Mouse (Mus musculus): ENCODE measurements at regions not wholly inside any gene's neighbourhood (a gene's known extent, or its start where the extent isn't known, plus 50 kb on each side); places are given as distances from the start of the nearest gene placed in this dataset.
A peak's percentile ranks its signal among the peaks of the same experiment; 100 is the strongest.

- ATAC-seq (replicated peaks): no peak
- WGBS: 80% methylated on average over 2 of the region's 2 CpGs
Observed at GRCm38 (mm10) chr10:66433490-66433889, 662.4 kb upstream of the Jmjd1c start.

GRCm38 (mm10) chr10:66470684-66471083 lies 625.2 kb upstream of the Jmjd1c start:
- peak; percentile 67; the same call in 1 of the 2 replicates for ATAC-seq (replicated peaks)
- no peaks in the 10 kb centered on the region for H3K9me3 ChIP-seq
- peaks cover 9% of the 10 kb centered on the region for H3K4me1 ChIP-seq
- 7% methylated on average over 4 of the region's 4 CpGs for WGBS
- H3K4me3 ChIP-seq: no peak overlapping the region
- H3K27ac ChIP-seq (replicated peaks): no peak overlapping the region
- H3K4me2 ChIP-seq (replicated peaks): peak overlapping the region; percentile 28; the same call in 1 of the 2 replicates
- no peaks in the 10 kb centered on the region for H3K36me3 ChIP-seq
- H3K27me3 ChIP-seq: no peaks in the 10 kb centered on the region
- no peak overlapping the region for H3K9ac ChIP-seq (replicated peaks)

More at GRCm38 (mm10) chr10:66433490-66433889, 662.4 kb upstream of the Jmjd1c start:
- Histone ChIP-seq H3K9me3 (no peaks in the 10 kb centered on the region), H3K27ac (replicated peaks) (no peak overlapping the region), H3K36me3 (no peaks in the 10 kb centered on the region), H3K4me1 (no peaks in the 10 kb centered on the region), H3K27me3 (no peaks in the 10 kb centered on the region), H3K9ac (replicated peaks) (no peak overlapping the region), H3K4me2 (replicated peaks) (no peak overlapping the region), H3K4me3 (no peak overlapping the region)

- Histone ChIP-seq H3K9ac (replicated peaks) (no peak overlapping the region), H3K36me3 (no peaks in the 10 kb centered on the region), H3K27me3 (no peaks in the 10 kb centered on the region), H3K27ac (replicated peaks) (no peak overlapping the region), H3K4me1 (peaks cover 9% of the 10 kb centered on the region), H3K4me3 (no peak overlapping the region), H3K4me2 (replicated peaks) (no peak overlapping the region), H3K9me3 (no peaks in the 10 kb centered on the region)
- no peak for ATAC-seq (replicated peaks)
- WGBS: 86% methylated on average over 4 of the region's 4 CpGs
Observed at GRCm38 (mm10) chr10:66472038-66472437, 623.9 kb upstream of the Jmjd1c start.

- Histone ChIP-seq H3K27me3 (no peaks in the 10 kb centered on the region), H3K4me2 (replicated peaks) (no peak overlapping the region), H3K9ac (replicated peaks) (no peak overlapping the region), H3K4me3 (no peak overlapping the region), H3K27ac (replicated peaks) (no peak overlapping the region), H3K9me3 (no peaks in the 10 kb centered on the region), H3K36me3 (no peaks in the 10 kb centered on the region), H3K4me1 (peaks cover 7% of the 10 kb centered on the region)
- ATAC-seq (replicated peaks): no peak
- WGBS: 93% methylated on average over 1 of the region's 1 CpGs
Observed at GRCm38 (mm10) chr10:66475187-66475735, 620.7 kb upstream of the Jmjd1c start.

- 88% methylated on average over 5 of the region's 5 CpGs for WGBS
- Histone ChIP-seq H3K4me2 (replicated peaks) (no peak overlapping the region), H3K36me3 (no peaks in the 10 kb centered on the region), H3K27ac (replicated peaks) (no peak overlapping the region), H3K9me3 (no peaks in the 10 kb centered on the region), H3K27me3 (no peaks in the 10 kb centered on the region), H3K4me1 (no peaks in the 10 kb centered on the region), H3K4me3 (no peak overlapping the region), H3K9ac (replicated peaks) (no peak overlapping the region)
- ATAC-seq (replicated peaks): no peak
Observed at GRCm38 (mm10) chr10:66490871-66491270, 605.1 kb upstream of the Jmjd1c start.

- H3K36me3 ChIP-seq: no peaks in the 10 kb centered on the region
- 71% methylated on average over 10 of the region's 10 CpGs for WGBS
- H3K9ac ChIP-seq (replicated peaks): no peak overlapping the region
- no peak overlapping the region for H3K4me3 ChIP-seq
- no peaks in the 10 kb centered on the region for H3K9me3 ChIP-seq
- H3K27ac ChIP-seq (replicated peaks): no peak overlapping the region
- ATAC-seq (replicated peaks): no peak
- H3K27me3 ChIP-seq: no peaks in the 10 kb centered on the region
- H3K4me1 ChIP-seq: no peaks in the 10 kb centered on the region
- H3K4me2 ChIP-seq (replicated peaks): no peak overlapping the region
Observed at GRCm38 (mm10) chr10:66491850-66492249, 604.1 kb upstream of the Jmjd1c start.

- Histone ChIP-seq H3K27me3 (no peaks in the 10 kb centered on the region), H3K36me3 (no peaks in the 10 kb centered on the region), H3K27ac (replicated peaks) (no peak overlapping the region), H3K9ac (replicated peaks) (no peak overlapping the region), H3K4me2 (replicated peaks) (no peak overlapping the region), H3K9me3 (no peaks in the 10 kb centered on the region), H3K4me3 (no peak overlapping the region), H3K4me1 (no peaks in the 10 kb centered on the region)
- ATAC-seq (replicated peaks): no peak
- 61% methylated on average over 5 of the region's 5 CpGs for WGBS
Observed at GRCm38 (mm10) chr10:66539846-66540245, 556.1 kb upstream of the Jmjd1c start.

- 0 out of 2 replicates have a peak, but pooled peaks cover 16% of the 10 kb centered on the region for H3K4me1 ChIP-seq
- no peaks in the 10 kb centered on the region for H3K27me3 ChIP-seq
- peak; percentile 91 for ATAC-seq (replicated peaks)
- H3K4me3 ChIP-seq: no peak overlapping the region
- H3K9ac ChIP-seq (replicated peaks): no peak overlapping the region
- WGBS: 7% methylated on average over 2 of the region's 2 CpGs
- H3K4me2 ChIP-seq (replicated peaks): no peak overlapping the region
- H3K27ac ChIP-seq (replicated peaks): no peak overlapping the region
- no peaks in the 10 kb centered on the region for H3K9me3 ChIP-seq
- no peaks in the 10 kb centered on the region for H3K36me3 ChIP-seq
Observed at GRCm38 (mm10) chr10:66546656-66547055, 549.3 kb upstream of the Jmjd1c start.

GRCm38 (mm10) chr10:66547660-66548059 lies 548.3 kb upstream of the Jmjd1c start:
- no peak overlapping the region for H3K4me2 ChIP-seq (replicated peaks)
- 58% methylated on average over 3 of the region's 3 CpGs for WGBS
- H3K9ac ChIP-seq (replicated peaks): no peak overlapping the region
- no peaks in the 10 kb centered on the region for H3K27me3 ChIP-seq
- no peak overlapping the region for H3K4me3 ChIP-seq
- peaks cover 16% of the 10 kb centered on the region; the same call in 1 of the 2 replicates for H3K4me1 ChIP-seq
- no peaks in the 10 kb centered on the region for H3K36me3 ChIP-seq
- no peaks in the 10 kb centered on the region for H3K9me3 ChIP-seq
- H3K27ac ChIP-seq (replicated peaks): no peak overlapping the region
- ATAC-seq (replicated peaks): no peak

GRCm38 (mm10) chr10:66548073-66548472 lies 547.9 kb upstream of the Jmjd1c start:
- no peak overlapping the region for H3K4me2 ChIP-seq (replicated peaks)
- H3K4me3 ChIP-seq: no peak overlapping the region
- WGBS: 55% methylated on average over 4 of the region's 4 CpGs
- peaks cover 16% of the 10 kb centered on the region; the same call in 1 of the 2 replicates for H3K4me1 ChIP-seq
- H3K27ac ChIP-seq (replicated peaks): no peak overlapping the region
- no peak for ATAC-seq (replicated peaks)
- no peaks in the 10 kb centered on the region for H3K36me3 ChIP-seq
- no peak overlapping the region for H3K9ac ChIP-seq (replicated peaks)
- no peaks in the 10 kb centered on the region for H3K9me3 ChIP-seq
- no peaks in the 10 kb centered on the region for H3K27me3 ChIP-seq

GRCm38 (mm10) chr10:66552919-66553318 lies 543.0 kb upstream of the Jmjd1c start:
- WGBS: 48% methylated on average over 3 of the region's 3 CpGs
- no peak overlapping the region for H3K4me3 ChIP-seq
- H3K4me1 ChIP-seq: no peaks in the 10 kb centered on the region; the same call in 1 of the 2 replicates
- no peak overlapping the region for H3K4me2 ChIP-seq (replicated peaks)
- ATAC-seq (replicated peaks): no peak; the same call in 1 of the 2 replicates
- no peak overlapping the region for H3K9ac ChIP-seq (replicated peaks)
- H3K36me3 ChIP-seq: no peaks in the 10 kb centered on the region
- no peaks in the 10 kb centered on the region for H3K27me3 ChIP-seq
- H3K9me3 ChIP-seq: no peaks in the 10 kb centered on the region
- no peak overlapping the region for H3K27ac ChIP-seq (replicated peaks)

- H3K4me1 ChIP-seq: no peaks in the 10 kb centered on the region; the same call in 1 of the 2 replicates
- no peak overlapping the region for H3K4me2 ChIP-seq (replicated peaks)
- no peaks in the 10 kb centered on the region for H3K36me3 ChIP-seq
- WGBS: 50% methylated on average over 1 of the region's 1 CpGs
- H3K4me3 ChIP-seq: no peak overlapping the region
- no peak overlapping the region for H3K9ac ChIP-seq (replicated peaks)
- no peaks in the 10 kb centered on the region for H3K27me3 ChIP-seq
- ATAC-seq (replicated peaks): no peak
- H3K9me3 ChIP-seq: no peaks in the 10 kb centered on the region
- H3K27ac ChIP-seq (replicated peaks): no peak overlapping the region
Observed at GRCm38 (mm10) chr10:66554259-66554658, 541.7 kb upstream of the Jmjd1c start.
